Mouse (Mus musculus): ENCODE data around the gene Abl1. TPM values are rescaled to one million over a fixed set of nuclear protein-coding genes. Genes with fewer than 3 reads are reported as not detected.

Abl1 gene
- 14.5 and 20.4 TPM in 2 replicates for polyA plus RNA-seq (2014; fragmentation: Nextera tagmentation; extraction: Ambion mirVana)

GRCm38 (mm10) chr2:31688074-31688925 is at the start of gene Abl1:
Gene Abl1, plus strand, starts transcription at chr2:31688376.
- under 1% methylated on average over 64 of the region's 64 CpGs for WGBS
- no peaks in the 10 kb centered on the region for H3K27me3 ChIP-seq (ENCODE audit: control insufficient read depth, insufficient read depth, low read length)
- peaks cover 30% of the 10 kb centered on the region for H3K4me1 ChIP-seq (ENCODE audit: control insufficient read depth, insufficient read depth, low read length)
- H3K36me3 ChIP-seq (ENCODE audit: control insufficient read depth, insufficient read depth, low read length): no peaks in the 10 kb centered on the region
- peak; percentile 100 for ATAC-seq (ENCODE audit: low read depth)
- H3K27ac ChIP-seq (ENCODE audit: low read depth, low read length): peak within 1 kb of the TSS; percentile 93
- H3K9ac ChIP-seq (replicated peaks; ENCODE audit: low read depth, low read length): peak within 1 kb of the TSS; percentile 86
- peak within 1 kb of the TSS; percentile 91 for H3K4me2 ChIP-seq (ENCODE audit: low read depth, low read length)
- no peaks in the 10 kb centered on the region for H3K9me3 ChIP-seq (ENCODE audit: control insufficient read depth, low read length)
- peak within 1 kb of the TSS; percentile 82 for H3K4me3 ChIP-seq (ENCODE audit: low read depth, low read length)

DNA sequence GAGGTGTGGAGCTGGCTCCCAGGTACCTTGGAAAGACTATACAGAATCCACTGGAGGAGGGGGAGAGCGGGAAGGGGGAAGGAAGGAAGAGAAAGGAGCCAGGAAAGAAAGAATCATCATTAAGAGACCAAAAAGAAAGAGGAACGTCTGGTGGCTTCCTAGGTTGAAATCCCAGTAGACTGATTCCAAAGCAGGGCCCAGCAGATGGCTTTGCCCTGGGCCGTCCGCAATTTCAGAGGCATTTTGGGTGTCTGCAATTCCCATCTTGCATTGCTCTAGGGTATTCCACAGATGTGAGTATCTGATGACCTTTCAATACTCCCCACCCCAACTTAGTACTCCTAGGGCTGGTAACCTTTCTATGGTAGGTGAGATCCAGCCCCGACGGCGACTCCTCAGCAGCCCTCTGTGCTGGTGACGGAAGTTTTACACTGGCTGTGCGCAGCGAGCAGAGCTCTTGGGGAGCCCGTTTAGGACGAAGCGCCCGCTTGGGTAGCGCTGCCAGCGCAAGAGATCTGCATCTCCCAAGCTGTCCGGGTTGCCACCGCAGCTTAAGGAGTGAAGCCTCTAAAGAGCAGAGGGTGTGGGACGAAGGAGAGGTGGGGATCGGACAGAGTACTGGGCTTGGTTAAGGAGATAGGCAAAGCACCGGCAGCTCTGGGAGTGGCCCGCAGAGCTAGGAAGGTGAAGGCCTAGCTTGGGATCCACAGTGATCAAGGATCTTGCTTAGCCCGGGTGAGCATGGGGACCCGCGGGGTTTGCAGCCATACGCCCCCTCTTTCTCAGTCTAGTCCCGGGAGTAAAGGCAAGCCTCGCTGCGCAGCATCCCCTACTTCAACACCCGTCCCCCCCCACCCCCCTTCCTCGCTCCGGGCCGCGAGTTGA is 49.4 kb upstream of the Abl1 start:
- ATAC-seq (ENCODE audit: low read depth): peak; percentile 23; the same call in 1 of the 2 replicates
- H3K27me3 ChIP-seq (ENCODE audit: control insufficient read depth, insufficient read depth, low read length): peaks cover 58% of the 10 kb centered on the region
- H3K4me1 ChIP-seq (ENCODE audit: control insufficient read depth, insufficient read depth, low read length): peaks cover 14% of the 10 kb centered on the region; the same call in 1 of the 2 replicates
- WGBS: 1% methylated on average over 33 of the region's 34 CpGs
- no peaks in the 10 kb centered on the region for H3K9me3 ChIP-seq (ENCODE audit: control insufficient read depth, low read length)
- no peak overlapping the region for H3K27ac ChIP-seq (ENCODE audit: low read depth, low read length)
- no peaks in the 10 kb centered on the region for H3K36me3 ChIP-seq (ENCODE audit: control insufficient read depth, insufficient read depth, low read length)
- H3K4me2 ChIP-seq (ENCODE audit: low read depth, low read length): peak overlapping the region; percentile 33
- H3K9ac ChIP-seq (replicated peaks; ENCODE audit: low read depth, low read length): 0 out of 2 replicates have a peak overlapping the region, but pooled peaks have one; percentile 16
- peak overlapping the region; percentile 19; the same call in 1 of the 2 replicates for H3K4me3 ChIP-seq (ENCODE audit: low read depth, low read length)

DNA sequence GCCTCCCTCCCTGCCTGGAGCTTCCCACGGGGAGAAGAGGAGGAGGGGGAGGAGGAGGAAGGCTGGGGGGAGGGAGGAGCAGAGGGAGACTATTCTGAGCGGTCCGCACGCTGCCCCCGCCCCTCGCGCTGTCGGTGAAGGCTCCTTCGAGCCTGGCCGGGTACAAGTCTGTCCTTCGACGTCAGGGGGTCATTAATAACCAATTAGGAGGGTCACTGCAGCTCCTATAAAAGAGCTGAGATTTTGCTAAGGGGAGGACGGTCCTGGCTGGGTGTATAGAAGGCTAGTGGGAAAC is 48.8 kb upstream of the Abl1 start:
- H3K9ac ChIP-seq (replicated peaks; ENCODE audit: low read depth, low read length): no peak overlapping the region
- no peak overlapping the region for H3K27ac ChIP-seq (ENCODE audit: low read depth, low read length)
- no peak overlapping the region for H3K4me3 ChIP-seq (ENCODE audit: low read depth, low read length)
- 1% methylated on average over 12 of the region's 13 CpGs for WGBS
- H3K27me3 ChIP-seq (ENCODE audit: control insufficient read depth, insufficient read depth, low read length): peaks cover 58% of the 10 kb centered on the region
- 0 out of 2 replicates have a peak, but pooled peaks have one; percentile 7 for ATAC-seq (ENCODE audit: low read depth)
- no peaks in the 10 kb centered on the region for H3K9me3 ChIP-seq (ENCODE audit: control insufficient read depth, low read length)
- H3K4me2 ChIP-seq (ENCODE audit: low read depth, low read length): 0 out of 2 replicates have a peak overlapping the region, but pooled peaks have one; percentile 33
- H3K36me3 ChIP-seq (ENCODE audit: control insufficient read depth, insufficient read depth, low read length): no peaks in the 10 kb centered on the region
- peaks cover 14% of the 10 kb centered on the region; the same call in 1 of the 2 replicates for H3K4me1 ChIP-seq (ENCODE audit: control insufficient read depth, insufficient read depth, low read length)

- Histone ChIP-seq H3K36me3 (ENCODE audit: control insufficient read depth, insufficient read depth, low read length) (no peaks in the 10 kb centered on the region), H3K4me2 (ENCODE audit: low read depth, low read length) (peak within 1 kb of the TSS; percentile 33), H3K9ac (replicated peaks; ENCODE audit: low read depth, low read length) (peak within 1 kb of the TSS; percentile 37; the same call in 1 of the 2 replicates), H3K27ac (ENCODE audit: low read depth, low read length) (peak within 1 kb of the TSS; percentile 39; the same call in 1 of the 2 replicates), H3K9me3 (ENCODE audit: control insufficient read depth, low read length) (no peaks in the 10 kb centered on the region), H3K4me1 (ENCODE audit: control insufficient read depth, insufficient read depth, low read length) (peaks cover 14% of the 10 kb centered on the region; the same call in 1 of the 2 replicates), H3K4me3 (ENCODE audit: low read depth, low read length) (peak within 1 kb of the TSS; percentile 28), H3K27me3 (ENCODE audit: control insufficient read depth, insufficient read depth, low read length) (peaks cover 56% of the 10 kb centered on the region)
- ATAC-seq (ENCODE audit: low read depth): no peak
- WGBS: under 1% methylated on average over 41 of the region's 41 CpGs
Measured at GRCm38 (mm10) chr2:31639901-31640608, 48.1 kb upstream of the Abl1 start, which contains the start of gene Prdm12. Gene Prdm12, plus strand, starts transcription at chr2:31640037.

GRCm38 (mm10) chr2:31640609-31641507 is 47.3 kb upstream of the Abl1 start:
- 1% methylated on average over 48 of the region's 48 CpGs for WGBS
- Histone ChIP-seq H3K27ac (ENCODE audit: low read depth, low read length) (no peak overlapping the region; the same call in 1 of the 2 replicates), H3K4me2 (ENCODE audit: low read depth, low read length) (peak overlapping the region; percentile 18; the same call in 1 of the 2 replicates), H3K27me3 (ENCODE audit: control insufficient read depth, insufficient read depth, low read length) (peaks cover 53% of the 10 kb centered on the region), H3K9ac (replicated peaks; ENCODE audit: low read depth, low read length) (peak overlapping the region; percentile 37; the same call in 1 of the 2 replicates), H3K9me3 (ENCODE audit: control insufficient read depth, low read length) (no peaks in the 10 kb centered on the region), H3K36me3 (ENCODE audit: control insufficient read depth, insufficient read depth, low read length) (no peaks in the 10 kb centered on the region), H3K4me3 (ENCODE audit: low read depth, low read length) (peak overlapping the region; percentile 28), H3K4me1 (ENCODE audit: control insufficient read depth, insufficient read depth, low read length) (peaks cover 10% of the 10 kb centered on the region; the same call in 1 of the 2 replicates)
- peak; percentile 18; the same call in 1 of the 2 replicates for ATAC-seq (ENCODE audit: low read depth)

DNA sequence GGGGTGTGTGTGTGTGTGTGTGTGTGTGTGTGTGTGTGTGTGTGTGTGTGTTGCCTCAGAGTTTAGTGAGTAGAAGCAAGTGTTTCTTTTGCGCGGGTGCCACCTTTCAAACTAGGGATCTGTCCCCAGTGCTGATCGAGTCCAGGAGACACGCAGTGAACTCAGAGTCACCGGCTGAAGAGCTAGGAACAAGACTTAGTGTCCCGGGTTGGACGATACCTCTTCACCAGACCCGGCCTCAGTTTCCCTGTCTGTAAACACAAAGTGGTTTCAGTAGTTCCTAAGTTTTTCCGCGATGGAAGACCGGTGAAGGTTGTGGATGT is 46.7 kb upstream of the Abl1 start:
- 2% methylated on average over 11 of the region's 11 CpGs for WGBS
- 0 out of 2 replicates have a peak overlapping the region, but pooled peaks have one; percentile 14 for H3K4me2 ChIP-seq (ENCODE audit: low read depth, low read length)
- H3K36me3 ChIP-seq (ENCODE audit: control insufficient read depth, insufficient read depth, low read length): no peaks in the 10 kb centered on the region
- H3K27me3 ChIP-seq (ENCODE audit: control insufficient read depth, insufficient read depth, low read length): peaks cover 59% of the 10 kb centered on the region
- no peak overlapping the region for H3K27ac ChIP-seq (ENCODE audit: low read depth, low read length)
- H3K9ac ChIP-seq (replicated peaks; ENCODE audit: low read depth, low read length): 0 out of 2 replicates have a peak overlapping the region, but pooled peaks have one; percentile 8
- no peak for ATAC-seq (ENCODE audit: low read depth)
- no peaks in the 10 kb centered on the region for H3K9me3 ChIP-seq (ENCODE audit: control insufficient read depth, low read length)
- H3K4me3 ChIP-seq (ENCODE audit: low read depth, low read length): peak overlapping the region; percentile 28
- H3K4me1 ChIP-seq (ENCODE audit: control insufficient read depth, insufficient read depth, low read length): peaks cover 7% of the 10 kb centered on the region; the same call in 1 of the 2 replicates

- H3K4me2 ChIP-seq (ENCODE audit: low read depth, low read length): 0 out of 2 replicates have a peak overlapping the region, but pooled peaks have one; percentile 14
- no peak for ATAC-seq (ENCODE audit: low read depth)
- H3K27ac ChIP-seq (ENCODE audit: low read depth, low read length): no peak overlapping the region
- H3K9ac ChIP-seq (replicated peaks; ENCODE audit: low read depth, low read length): 0 out of 2 replicates have a peak overlapping the region, but pooled peaks have one; percentile 16
- H3K4me1 ChIP-seq (ENCODE audit: control insufficient read depth, insufficient read depth, low read length): peaks cover 4% of the 10 kb centered on the region; the same call in 1 of the 2 replicates
- H3K4me3 ChIP-seq (ENCODE audit: low read depth, low read length): peak overlapping the region; percentile 28
- 2% methylated on average over 18 of the region's 18 CpGs for WGBS
- H3K27me3 ChIP-seq (ENCODE audit: control insufficient read depth, insufficient read depth, low read length): peaks cover 64% of the 10 kb centered on the region
- H3K36me3 ChIP-seq (ENCODE audit: control insufficient read depth, insufficient read depth, low read length): no peaks in the 10 kb centered on the region
- no peaks in the 10 kb centered on the region for H3K9me3 ChIP-seq (ENCODE audit: control insufficient read depth, low read length)
Measured at GRCm38 (mm10) chr2:31641929-31642328, 46.2 kb upstream of the Abl1 start.
